Mouse (Mus musculus) ZHBTc4 (cell line): Measurements from ENCODE around the gene Arhgap5.
"Not testable (repeated sequence)": the region's sequence is repeated elsewhere in the genome, so short reads cannot be mapped to it uniquely, and the experiment has no call there.

Experiments used
- DNase-seq: peaks from one replicate; pipeline ENCODE4 v3.0.0-alpha.2; 2011; ENCODE audit warnings: low read depth, low spot score

The Arhgap5 gene

DNA sequence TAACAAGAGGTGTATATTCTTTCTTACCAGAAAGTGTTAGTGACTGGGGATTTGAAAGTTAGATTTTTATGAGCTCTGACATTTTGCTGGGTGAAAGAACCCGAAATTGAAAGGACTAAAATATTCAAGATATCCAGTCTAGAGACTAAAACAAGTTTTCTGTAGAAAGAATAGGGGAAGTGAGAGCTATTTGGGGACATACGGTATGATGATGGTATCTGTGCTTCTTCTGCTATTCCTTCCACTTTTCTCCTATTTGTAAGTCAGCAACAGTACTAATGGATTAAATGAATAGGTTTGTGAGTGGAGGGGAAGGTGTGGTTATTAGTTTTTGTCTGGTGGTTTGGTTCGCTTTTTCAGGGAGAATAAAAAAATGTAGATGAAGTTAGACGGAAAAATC, 37.5 kb downstream of the Arhgap5 start:
- DNase-seq: no peak

DNA sequence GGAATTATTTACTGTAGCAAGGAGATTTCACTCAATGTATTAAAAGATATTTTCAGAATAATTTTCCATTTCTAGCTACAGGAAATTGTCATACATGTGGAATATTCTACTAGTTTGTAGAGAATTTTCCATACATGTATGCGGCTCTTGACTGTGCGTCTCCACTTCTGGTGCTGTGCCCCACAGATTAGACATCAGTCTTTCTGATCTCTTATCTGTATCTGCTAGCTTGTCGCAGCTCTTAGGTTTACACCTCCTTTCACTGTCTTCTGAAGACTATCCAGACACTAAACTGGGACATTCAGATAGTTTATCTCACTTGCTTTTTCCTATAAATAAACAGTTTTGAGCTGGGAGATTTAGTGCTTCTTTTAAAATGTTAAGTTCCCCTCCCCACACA, 40.8 kb downstream of the Arhgap5 start:
- no peak for DNase-seq

GRCm38 (mm10) chr12:52552085-52552484, 48.3 kb downstream of the Arhgap5 start:
- DNase-seq: no peak

DNA sequence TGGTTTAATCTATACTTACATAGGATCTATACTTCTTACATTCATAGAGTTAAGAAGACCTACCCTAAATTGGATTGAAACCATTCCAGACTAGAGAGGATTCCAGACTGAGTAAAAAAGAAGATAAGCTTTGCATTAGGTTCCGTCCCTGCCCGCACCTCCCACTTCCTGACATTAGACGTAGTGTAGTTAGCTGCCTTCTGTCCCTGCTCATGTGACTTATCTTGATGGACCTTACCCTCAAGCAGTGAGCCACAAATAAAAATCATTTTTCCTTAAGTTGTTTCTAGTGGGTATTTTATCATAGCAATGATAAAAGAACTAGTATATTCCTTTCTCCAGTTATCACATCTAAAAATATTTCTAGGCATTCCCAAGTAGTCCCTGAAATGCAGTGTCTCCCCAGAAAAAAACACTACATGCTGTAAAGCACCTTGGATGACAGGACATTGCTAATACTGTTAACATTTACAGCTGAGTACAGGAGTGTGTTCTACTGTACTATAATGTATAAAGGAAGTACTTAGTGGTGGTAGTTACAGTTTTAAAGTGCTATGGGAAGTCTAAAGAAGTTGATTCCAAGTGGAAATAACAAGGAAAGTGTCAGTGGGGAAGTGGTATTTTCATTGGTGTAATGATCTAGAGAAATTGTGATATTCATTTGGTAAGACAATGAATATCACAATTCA, 51.6 kb downstream of the Arhgap5 start:
- no peak for DNase-seq

DNA sequence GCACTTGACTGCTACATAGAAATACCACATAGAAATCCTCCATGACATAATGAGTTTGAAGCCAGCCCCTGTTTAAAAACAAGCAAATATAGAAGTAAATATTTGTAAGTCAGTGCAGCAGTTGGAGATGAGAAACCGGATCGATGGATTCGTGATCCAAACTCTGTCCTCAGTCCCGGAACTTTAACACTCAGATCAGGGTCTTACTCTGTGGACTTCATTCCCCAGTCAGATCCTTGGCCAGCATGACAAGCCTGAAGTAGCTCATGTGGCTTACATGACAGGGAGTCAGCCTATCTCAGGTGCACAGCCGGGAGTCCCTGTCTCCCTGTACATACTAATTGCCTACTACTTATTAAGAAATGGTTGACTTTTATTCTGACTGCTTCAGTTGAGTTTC, 61.9 kb downstream of the Arhgap5 start:
- DNase-seq: no peak

- DNase-seq: no peak
Measured at GRCm38 (mm10) chr12:52573371-52573770, 69.6 kb downstream of the Arhgap5 start.

- DNase-seq: not testable (repeated sequence)
Measured at GRCm38 (mm10) chr12:52586466-52586865, 82.7 kb downstream of the Arhgap5 start.

GRCm38 (mm10) chr12:52587473-52588010, 83.8 kb downstream of the Arhgap5 start:
- no peak for DNase-seq

GRCm38 (mm10) chr12:52595389-52596185, 91.8 kb downstream of the Arhgap5 start:
- no peak for DNase-seq

DNA sequence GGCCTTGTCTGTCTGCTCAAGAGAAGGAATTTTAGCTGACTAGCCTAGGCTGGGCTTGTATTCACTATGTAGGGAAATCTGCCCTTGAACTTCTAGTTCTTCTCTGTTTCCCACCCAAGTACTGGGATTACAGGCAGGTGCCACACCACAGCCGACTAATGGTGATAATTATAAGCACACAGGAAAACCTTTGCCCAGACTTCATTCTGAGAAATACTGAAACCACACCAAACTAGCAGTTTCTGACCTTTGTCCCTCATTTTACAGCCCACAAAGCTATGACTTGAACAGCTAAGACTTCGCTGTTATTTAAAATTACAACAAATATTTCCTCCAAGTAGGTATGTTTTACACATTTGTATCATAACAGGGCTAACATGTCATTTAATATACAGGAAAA, 98.7 kb downstream of the Arhgap5 start:
- peak; percentile 21 for DNase-seq

DNA sequence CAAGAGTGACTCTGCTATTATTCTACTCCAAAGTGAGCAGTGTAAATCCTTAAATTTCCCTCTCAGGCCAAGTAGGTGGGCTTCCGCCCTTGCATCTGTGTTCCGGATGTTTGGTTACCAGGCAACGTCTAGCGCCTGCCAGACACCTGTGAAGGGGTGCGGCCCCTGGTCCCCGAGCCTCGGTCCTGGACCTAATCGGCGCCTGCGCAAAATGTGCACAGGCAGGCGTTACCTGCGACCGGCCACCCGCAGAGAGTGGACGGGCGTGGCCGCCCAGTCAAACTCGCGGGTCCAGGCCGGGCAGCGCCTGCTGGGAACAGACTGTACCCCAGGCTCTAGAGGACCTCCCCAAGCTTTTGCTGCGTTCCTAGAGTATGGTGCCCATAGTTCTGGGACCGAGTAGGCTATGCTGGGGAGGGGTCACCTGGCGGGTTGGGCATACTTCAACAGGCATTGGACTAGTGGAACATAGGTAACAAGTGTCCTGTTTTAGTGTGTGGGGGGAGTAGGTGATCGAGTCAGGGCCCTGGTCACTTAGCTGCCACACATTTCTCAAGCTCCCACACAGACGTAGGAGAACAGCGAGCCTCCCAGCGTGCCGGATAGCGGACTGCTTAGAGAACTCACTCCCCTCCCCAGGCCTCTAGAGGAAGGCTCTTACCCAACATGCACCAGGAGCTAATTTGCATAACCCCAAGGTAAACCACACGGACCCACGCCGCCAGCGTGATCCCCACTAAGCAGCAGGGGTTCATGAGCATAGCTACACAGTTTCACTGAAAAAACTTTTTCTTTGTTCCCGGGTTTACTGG, 99.3 kb downstream of the Arhgap5 start:
- DNase-seq: peak; percentile 93

DNA sequence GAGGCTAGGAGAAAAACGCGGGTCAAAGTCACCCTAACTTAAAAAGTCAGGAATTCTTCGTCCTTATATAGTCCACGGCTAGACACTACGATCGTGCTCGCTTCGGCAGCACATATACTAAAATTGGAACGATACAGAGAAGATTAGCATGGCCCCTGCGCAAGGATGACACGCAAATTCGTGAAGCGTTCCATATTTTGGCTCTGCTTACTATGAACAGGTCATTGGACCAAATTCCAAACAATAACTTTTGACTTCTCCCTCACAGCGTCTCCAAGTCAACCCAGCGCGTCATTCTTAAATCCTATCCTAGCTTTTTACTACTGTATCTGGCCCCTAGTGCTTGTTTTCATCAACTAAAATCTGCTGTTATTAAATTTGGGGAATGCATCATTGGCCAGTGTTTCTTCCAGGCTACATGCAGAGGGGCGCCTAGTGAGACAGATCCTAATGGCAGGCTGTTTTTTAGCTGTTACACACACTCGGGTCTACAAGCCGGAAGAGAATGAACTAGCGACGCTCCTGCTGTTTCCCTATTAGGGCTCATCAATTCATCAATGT, 100.0 kb downstream of the Arhgap5 start:
- peak; percentile 78 for DNase-seq

- DNase-seq: peak; percentile 95
Measured at GRCm38 (mm10) chr12:52604256-52604991, 100.7 kb downstream of the Arhgap5 start.

DNA sequence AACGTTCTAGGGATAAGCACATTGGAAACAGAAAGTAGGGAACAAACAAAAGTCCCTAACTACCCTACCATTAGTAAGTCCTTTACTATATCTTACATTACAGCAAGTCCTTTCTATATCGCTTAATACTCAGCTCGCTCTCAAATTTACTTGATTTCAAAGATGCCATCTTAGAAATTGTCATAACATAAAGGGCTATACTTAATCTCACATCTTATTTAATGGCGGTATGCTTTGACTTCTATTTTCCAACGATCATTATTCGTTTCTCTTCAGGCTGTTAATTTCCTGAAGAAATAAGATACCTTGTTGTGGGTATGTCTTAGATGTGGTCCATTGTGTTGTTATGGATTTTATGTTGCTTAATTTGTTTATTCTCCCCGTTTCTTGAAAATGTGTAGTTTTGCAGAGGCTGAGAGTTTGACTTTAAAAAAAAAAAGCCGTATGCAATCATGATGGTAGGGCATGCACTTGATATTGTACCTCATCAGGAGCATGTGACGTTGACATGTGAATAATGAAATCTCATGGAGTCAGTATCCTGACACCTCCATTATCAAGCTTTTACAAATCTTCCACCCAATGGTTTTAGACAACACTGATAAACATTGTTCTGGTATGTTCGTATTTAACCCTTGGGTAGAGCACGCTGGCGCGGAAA, 101.3 kb downstream of the Arhgap5 start:
- no peak for DNase-seq

DNA sequence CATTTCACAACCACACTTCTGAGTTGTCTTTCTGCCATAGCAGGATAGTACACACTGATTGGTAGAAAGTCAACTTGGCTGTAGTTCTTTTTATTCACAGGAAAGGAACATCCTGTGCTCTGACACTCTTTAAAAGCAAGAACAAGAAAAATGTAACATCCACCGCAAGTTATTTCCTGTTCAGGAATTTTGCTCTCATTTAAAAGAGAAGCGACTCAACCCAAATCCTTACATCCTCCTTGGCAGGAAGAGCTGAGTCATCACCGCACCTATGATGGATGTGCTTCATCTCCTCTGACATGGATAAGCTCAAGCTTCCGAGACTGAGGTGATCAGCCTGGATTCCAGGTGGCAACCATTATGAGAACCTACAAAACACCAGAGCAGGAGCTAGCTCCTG, 103.6 kb downstream of the Arhgap5 start:
- DNase-seq: no peak

- DNase-seq: no peak
Measured at GRCm38 (mm10) chr12:52615703-52616102, 111.9 kb downstream of the Arhgap5 start.

GRCm38 (mm10) chr12:52618418-52619040, 114.8 kb downstream of the Arhgap5 start:
- no peak for DNase-seq

DNA sequence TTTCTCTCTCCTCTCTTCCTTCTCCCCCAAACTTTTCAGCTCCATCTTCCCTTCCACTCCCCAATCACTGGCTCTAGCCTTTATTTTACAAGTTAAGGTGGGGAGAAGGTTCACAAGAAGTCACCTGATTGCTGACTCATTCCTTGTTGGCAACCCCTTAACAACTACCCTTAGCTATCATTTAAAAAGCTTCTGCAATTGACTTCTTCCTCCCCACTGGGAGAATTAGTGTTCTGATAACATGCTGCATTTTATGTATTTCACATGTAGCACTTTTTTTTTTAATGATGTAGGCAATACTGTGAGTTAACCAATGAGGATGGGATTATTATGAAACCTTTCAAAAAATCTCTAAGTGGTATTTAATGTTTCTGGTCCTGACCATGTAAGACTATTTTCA, 115.9 kb downstream of the Arhgap5 start:
- no peak for DNase-seq
